Mouse (Mus musculus): ENCODE data around the gene Rsc1a1.
A peak's percentile ranks its signal among the peaks of the same experiment; 100 is the strongest.

The Rsc1a1 gene

DNA sequence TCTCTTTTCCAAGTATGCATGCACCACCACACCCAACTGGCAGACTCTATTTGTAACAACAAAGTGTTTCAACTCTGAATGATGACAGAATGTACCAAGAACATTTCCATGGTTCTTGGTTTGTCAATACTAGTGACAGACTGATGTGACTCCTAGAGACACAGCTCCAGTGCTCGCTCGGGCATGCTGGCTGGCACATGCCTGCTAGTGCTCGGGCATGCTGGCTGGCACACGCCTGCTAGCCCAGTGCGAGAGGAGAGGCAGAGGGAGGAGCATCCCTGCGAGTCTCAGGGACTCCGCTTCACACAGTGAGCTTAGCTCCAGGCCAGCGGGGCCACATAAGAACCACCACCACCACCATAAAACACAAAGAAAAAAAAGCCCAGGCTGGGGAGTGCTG lies 9.3 kb upstream of the Rsc1a1 start:
- DNase-seq (ENCODE audit: low spot score): no peak

DNA sequence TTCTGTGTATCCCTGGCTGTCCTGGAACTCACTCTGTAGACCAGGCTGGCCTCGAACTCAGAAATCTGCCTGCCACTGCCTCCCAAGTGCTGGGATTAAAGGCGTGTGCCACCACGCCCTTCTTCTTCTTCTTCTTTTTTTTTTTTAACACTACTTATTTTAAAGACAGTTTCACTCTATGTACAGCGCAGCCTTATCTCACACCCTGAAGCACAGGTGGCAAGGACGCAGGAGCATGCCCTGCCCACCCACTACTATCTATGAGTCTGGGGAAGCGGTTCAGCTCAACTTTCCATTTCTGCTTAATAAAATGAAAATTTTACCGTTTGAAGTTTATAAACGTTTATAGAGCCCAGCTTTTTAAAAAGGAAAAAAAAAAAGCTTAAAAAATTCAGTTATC lies 3.1 kb upstream of the Rsc1a1 start:
- DNase-seq (ENCODE audit: low spot score): no peak

DNA sequence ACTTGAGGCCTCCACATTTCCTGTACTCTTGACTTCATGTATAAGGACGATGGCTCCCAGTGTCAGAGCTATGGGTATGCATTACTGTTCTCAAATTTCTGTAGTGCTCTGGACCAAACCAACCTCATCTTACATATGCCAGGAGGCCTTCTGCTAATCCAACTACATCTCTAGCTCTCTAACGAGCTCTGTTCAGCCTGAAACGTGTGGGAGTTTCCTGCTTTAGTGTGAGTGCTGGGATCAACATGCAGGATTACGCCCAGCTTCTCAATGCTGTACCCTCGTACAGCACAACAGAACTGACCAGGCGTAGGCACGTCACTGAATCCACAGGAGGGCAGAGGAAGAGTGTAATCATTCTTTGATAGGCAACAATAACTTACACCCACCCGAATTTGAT lies 1.1 kb upstream of the Rsc1a1 start:
- no peak for DNase-seq (ENCODE audit: low spot score)

DNA sequence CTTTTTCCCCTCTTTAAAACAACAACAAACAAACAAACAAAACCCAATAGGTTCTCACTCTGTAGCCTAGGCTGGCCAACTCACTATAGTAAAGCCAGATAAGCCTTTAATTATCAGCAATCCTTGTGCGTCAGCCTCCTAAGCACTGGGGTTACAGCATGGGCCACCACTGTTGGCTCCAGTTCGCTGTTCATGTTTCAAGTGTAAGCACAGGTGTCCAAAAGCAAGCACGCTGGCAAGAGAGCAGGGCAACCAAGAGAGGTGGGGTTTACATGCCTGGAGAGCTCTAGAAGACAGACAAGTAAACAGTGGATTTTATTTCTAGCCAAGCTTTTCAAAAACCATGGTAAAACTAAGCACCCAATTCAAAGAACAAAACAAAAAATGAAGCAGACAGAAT lies 694 bp upstream of the Rsc1a1 start:
- DNase-seq (ENCODE audit: low spot score): no peak

DNA sequence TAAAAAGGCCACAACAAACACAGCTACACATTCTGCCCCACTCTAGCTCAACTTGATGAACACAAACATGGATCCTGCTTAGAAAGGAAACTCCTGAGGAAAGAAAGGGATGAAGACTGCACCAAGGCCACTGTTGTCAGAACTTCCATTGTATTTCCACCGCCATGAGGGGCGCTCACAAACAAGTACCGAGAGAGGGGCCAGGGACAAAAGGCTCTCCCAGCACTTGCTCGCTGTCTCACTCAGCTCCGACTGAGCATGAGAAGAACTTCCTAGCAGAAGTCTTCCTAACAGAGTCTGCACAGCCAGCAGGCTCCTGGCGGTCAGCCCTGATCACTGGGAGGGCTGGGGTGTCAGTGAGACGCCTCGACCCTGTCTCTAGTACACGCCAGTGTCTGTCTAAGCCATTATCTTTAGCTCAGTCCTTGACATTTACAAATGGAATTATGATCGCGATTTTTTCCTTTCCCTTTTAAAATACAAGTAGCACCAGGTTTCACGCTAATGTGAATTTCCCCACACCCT lies 2.6 kb downstream of the Rsc1a1 start:
- no peak for DNase-seq (ENCODE audit: low spot score)

DNA sequence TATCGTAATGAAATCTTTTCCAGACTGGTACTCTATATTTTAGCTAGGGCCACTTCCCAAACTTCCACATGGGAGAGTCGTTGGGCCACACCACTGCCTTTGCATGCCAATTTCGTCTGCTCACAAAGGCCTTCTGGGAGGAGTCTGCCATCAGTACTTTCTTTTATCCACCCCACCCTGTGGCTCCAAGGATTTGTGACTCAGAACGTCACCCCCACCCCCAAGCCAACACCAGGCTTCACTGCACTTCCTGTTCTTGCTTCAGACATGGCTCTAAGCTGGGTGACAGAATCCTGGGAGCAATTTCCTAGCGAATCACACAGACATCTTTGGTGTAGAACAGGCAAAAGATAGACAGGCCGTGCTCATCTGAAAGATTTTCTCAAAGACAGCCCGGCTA lies 3.6 kb downstream of the Rsc1a1 start:
- DNase-seq (ENCODE audit: low spot score): no peak

DNA sequence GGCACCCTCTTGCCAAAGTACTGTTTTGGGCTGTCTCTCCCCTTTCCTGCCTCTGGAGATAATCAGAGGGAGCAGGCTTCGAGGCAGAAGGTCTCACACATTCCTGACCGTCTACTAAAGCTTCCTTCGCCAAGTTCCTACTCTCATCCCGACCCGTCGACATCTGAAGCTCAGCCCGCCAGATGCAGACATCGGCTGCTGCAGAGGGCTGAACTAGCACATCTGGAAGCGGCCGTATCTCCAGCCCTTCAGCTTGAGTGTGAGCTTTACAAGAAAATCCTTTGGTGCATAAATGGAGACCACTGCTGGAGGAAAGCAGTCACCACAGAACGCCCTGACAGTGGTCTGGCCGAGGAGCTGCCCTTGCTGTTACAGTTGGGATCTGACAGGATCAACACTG lies 4.5 kb downstream of the Rsc1a1 start:
- DNase-seq (ENCODE audit: low spot score): no peak

DNA sequence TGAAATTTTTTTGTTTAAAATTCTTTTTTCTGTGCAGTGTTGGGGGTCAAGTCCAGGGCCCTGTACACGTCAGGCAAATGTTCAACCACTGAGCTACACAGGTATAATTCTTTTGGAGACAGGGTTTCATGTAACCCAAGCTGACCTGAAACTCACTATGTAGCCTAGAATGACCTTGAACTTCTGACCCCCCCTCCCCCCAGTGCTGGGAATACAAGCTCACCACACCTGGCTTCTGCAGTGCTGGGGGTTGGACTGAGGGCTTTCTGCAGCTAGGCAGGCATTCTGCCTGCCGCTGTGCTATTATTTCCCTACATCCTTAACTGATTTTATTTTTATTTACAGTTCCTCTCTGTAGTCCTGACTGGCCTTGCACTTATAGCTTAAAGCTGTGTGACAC lies 6.4 kb downstream of the Rsc1a1 start:
- DNase-seq (ENCODE audit: low spot score): no peak

DNA sequence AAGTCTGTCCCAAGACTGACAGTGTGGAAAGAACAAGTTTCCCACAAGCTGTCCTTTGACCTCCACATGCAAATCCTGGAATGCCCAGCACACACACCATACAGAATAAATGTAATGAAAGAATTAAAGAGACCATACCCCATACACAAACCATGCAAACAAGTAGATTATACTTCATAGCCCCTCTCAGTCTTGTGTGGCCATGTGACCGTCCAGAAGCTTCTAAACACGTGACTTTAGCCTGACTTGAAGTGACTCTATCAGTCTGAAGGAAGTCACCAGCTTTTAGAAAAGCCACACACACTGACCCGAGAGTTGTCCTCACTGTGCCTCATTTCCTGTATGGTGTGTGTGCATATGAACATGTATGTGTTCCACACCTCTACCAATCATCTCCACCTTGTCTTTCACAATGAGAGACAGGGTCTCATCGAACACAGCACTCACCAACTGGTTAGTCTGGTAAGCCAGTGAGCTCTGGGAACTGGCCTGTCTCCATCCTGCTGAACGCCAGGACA lies 8.9 kb downstream of the Rsc1a1 start:
- DNase-seq (ENCODE audit: low spot score): no peak

DNA sequence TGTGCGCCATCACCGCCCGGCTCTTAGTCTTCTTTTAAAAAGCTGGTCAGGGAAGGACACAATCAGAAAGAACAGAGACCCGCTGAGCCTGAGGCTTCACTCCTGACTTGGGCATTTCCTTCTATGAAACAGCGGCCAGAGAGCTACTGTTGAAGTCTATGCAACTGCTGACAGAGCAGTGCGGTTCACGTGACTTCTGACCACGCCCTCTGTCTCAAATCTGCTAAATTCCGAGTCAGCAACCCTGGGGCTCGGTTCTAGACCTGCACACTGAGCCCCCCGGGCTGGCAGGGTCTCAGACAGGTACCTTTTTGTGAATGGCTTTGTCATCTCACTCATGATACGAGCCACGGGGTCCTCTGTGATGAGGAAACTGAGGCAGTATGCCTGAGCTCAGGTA lies 13.1 kb downstream of the Rsc1a1 start:
- no peak for DNase-seq (ENCODE audit: low spot score)

DNA sequence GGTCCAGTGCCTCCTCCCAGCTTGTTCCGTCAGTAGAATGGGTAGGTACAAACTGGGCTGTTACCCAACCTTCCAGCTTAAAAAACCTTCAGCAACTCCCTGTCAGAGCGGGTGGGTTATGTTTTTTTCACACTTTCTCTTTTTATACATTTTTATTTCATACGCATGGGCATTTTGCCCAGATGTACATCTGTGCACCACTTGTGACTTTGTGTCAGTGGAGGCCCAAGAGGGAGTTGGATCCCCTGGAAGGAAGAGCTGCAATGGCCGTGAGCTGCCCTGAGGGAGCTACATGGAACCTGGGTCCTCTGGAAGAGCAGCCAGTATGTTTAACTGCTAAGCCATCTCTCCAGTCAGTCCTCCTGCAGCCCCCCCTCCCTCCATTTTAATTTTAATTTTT lies 14.0 kb downstream of the Rsc1a1 start:
- no peak for DNase-seq (ENCODE audit: low spot score)

DNA sequence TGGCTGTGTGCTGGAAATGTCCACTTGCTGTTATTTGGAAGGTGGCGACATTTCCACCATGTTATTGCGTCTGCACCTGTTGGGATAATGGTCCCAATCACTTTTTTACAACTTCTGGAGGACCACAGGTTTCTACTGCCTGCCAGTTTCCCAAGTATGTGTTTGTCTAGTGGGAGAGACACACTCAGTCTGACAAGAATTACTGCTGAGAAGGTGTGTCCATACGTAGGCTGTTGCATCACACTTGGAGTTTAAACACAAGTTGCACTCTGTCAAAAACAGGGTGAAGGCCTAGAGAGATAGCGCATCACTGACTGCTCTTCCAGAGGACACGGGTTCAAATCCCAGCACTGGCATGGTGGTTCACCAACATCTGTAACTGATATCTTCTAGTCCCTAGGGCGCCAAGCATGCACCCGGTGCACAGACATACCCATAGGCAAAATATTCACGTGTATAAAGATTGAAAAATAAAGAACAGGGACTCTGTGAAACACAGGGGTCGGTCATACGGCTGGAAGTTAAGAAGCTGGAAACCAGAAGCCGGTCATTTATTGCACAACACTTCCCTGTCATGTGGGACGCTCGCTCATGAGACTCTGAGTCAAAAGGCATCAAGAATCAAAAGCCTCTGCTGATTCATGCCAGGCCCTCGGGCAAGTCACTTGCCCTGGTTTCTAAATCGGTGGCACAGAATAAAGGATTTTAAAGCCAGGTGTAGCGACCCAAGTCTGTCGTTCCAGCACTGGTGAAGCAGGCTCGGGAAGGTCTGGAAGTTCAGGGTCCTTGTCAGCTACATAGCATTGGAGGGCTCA lies 15.3 kb downstream of the Rsc1a1 start:
- no peak for DNase-seq (ENCODE audit: low spot score)

DNA sequence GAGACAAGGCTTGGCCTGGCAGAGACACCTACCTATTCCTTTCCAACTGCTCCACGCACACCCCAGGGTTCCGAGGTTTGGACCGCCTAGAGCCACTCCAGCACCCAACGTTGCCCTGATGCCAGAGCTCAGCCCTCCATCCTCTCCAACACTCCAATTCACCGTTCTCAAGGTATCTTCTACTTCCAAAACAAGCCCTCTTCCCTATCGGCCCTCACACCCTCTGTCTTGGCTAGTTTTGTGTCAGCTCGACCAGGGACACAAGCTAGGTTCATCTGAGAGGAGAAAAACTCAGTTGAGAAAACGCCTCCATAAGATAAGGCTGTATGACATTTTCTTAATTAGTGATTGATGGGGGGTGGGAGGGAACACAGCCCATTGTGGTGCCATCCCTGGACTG lies 20.6 kb downstream of the Rsc1a1 start, which contains the start of gene Plekhm2:
TSS of gene Plekhm2 (minus strand) at position 101 of the 400 bp plus-strand sequence.
- no peak for DNase-seq (ENCODE audit: low spot score)

DNA sequence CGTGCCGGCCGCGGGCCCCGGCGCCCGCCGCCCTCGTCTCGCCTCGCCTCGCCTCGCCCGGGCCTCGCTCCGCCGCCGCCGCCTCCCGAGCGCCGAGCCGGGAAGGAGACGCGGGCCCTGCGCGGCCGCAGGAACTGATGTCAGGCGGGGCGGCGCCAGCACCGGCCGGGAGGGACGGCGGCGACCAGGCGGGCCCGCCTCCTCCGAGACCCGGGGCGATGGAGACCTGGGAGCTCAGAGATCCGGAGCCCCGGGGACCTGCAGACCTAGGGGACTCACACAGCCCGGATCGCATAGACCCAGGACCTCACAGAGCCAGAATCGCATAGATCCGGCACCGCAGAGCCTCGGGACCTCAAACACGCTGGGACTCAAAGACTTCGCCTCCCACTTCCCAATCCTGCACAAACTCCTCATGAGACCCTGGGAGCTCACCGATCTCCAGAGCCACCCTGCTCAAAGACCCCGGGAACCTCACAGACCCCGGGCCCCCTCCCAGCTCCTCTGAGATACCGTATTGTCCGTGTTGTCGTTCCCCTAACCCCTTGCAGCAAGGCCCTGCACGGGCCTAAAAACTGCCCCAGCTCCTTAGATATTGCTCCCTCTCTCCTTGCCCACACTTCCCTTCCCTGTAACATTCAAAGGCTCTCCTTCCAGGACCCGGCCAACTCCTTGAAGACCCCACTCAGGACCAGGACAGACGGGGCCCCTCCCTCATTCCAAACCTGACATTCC lies 21.2 kb downstream of the Rsc1a1 start:
- peak; percentile 50 for DNase-seq (ENCODE audit: low spot score)

DNA sequence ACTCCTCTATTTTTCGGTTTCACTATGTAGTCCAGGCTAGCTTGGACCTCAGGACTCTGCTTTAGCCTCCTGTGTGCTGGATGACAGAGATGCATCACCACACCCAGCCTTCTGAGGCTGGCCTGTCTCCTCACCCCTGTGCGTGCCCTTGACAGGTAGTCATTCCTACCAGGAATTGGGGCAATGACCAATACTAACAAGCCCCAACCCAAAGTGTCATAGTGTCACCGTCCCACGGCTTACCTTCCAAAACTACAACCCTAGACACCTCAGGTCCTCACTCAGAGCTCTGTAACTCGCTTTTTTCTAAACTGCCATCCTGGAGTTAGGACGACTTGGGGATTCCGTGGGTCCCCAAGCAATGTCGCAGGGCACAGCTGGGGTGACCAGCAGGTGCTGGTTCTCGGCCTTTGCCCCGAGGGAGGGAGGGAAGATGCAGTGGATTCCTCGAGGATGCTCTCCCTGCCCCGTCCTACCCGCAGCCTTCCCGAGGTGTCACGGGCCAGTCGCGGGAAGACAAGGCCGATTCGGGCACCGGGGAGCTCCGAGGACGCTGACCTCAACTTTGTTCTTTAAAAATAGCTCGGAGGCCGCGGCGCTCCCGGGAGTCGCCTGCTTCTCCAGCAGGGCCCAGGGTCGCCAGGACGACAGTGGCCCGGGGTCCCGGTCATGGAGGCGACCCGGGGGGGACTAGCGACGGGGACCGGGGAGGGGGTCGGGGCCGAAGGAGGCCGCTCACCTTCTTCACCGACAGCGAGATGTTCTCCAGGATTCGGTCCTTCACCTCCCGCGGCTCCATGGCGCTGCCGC lies 22.1 kb downstream of the Rsc1a1 start:
- no peak for DNase-seq (ENCODE audit: low spot score)

DNA sequence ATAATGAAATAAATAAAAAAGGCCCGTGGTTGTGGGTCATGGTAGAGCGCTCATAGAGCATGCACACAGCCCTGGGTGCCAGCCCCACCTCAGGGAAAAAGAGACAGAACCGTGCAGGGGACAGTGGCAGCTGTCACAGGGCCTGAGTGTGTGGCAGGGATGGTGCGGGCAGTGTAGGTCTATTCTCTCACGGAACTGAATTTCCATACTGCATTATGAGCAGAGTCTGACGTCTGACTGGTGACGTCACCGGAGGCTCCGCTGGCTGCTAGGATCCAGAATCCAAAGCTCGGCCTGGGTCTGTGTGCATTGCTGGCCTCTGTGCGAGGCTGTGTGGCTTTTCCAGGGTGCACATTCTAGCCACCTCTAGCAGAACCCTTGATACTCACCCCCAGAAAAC lies 24.5 kb downstream of the Rsc1a1 start:
- no peak for DNase-seq (ENCODE audit: low spot score)

DNA sequence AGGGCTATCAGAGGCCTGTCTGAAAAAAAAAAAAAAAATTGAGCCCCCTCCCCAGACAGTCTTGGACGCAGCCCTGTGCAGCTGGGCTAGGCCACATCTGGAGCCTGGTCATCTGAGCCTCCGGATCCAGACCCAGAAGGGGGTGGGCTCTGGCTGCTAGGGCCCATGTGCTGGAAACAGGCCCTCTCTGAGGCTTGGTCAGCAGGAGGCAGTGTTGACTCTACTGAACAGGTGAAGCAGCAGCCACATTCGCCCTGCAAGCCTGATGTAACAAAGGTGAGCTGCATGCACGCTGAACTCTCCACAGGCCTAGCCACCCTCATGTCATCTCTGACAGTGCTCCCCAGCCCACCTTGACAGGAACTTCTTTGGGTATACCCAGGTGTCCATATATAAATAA lies 25.7 kb downstream of the Rsc1a1 start:
- no peak for DNase-seq (ENCODE audit: low spot score)

DNA sequence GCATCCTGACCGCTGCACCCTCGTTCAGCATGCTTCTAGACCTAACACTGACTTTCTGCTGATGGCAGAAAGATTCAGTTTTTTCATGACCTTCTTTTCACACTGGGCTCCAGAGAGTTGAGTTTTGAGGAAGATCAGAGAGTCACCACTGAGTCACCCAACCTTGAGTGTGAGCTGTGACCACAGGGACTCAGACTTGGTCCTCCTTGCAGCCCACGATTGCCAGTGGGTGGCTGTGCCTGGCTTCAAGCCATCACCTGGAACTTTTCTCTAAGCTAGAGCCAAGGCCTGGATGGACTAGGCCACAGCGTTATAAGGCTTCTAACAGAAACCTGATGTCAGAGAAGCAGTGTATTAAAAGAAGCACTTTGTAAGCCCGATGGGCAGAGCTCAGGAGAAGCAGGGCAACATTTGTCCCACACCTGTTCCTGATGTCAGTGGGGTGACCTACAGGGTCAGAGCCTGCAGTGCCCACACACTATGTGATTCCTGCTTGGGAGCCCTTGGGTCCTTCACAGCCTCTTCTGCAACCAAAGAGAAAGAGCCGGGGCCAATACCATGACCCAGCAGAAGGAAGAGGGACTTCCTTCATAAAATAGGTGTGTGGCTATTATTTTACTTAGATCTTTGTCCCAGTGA lies 26.4 kb downstream of the Rsc1a1 start:
- no peak for DNase-seq (ENCODE audit: low spot score)

DNA sequence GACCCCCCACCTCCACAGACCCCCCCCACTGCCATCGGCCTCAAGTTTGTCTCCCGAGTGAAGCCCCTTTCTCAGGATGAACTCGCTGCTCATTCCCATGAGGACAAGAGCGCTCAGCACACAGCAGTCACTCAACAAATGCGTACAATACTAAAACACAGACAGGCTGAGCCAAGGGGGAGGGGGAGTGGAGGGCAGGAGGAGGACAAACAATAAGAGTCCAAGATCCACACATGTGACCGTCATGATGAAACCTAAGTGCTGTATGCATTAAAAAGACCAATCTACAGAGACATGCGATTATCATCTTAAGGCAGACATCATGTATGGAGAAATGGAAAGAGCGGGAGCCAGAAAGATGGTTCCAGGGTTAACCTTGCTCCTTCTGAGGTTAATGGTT lies 28.5 kb downstream of the Rsc1a1 start:
- no peak for DNase-seq (ENCODE audit: low spot score)

DNA sequence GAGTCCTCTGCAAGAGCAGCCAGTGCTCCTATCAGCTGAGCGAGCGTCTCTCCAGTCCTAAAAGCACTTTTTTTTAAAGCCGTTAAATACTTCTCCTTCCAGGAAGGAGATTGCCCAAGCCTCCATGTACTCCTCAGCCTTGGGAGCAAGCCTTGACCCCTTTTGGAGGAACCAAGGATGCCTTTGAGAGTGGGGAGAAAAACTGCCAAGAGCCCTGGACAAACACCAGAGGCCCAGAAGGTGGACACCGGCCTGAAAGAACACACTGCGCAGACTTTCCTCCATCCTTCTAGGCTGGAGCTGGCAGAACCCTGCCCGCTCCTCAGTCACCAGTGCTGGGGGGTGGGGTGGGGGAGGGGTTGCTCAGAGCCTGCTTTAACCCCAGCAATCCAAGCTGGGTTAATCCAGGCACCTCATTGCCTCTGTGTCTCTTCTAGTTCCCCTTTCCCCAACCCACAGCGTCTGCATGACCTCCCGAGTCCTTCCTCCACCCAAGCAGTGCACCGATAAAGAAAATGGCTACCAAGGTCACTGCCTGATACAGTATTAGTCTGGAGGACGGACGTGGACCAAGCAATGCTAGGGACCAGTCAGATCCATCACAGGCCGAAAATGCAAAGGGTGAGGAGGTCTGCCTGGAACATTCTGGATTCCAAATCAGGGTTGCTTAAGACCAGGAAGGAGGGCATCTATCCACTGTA lies 29.3 kb downstream of the Rsc1a1 start:
- no peak for DNase-seq (ENCODE audit: low spot score)

DNA sequence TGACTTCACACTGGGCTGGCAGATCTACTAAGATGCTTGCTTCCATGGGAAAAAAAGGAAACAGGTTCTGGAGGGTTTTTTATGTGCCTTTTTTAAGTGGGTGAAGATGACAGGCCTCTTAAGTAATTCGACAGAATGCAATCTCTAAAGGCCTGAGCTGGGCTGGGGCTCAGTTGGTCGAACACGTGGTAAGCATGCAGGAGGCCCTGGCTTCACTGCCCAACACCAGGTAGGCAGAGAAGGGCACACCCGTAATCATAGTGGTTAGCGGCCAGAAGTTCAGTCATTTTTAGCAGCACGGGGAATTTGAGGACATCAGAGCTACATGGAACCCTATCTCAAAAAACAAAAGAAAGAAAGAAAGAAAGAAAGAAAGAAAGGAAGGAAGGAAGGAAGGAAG lies 30.9 kb downstream of the Rsc1a1 start:
- DNase-seq (ENCODE audit: low spot score): no peak
